Mouse (Mus musculus) T-helper 2 cell (primary cell): ENCODE results near the gene Fastkd5.
"Not testable (repeated sequence)": the region's sequence is repeated elsewhere in the genome, so short reads cannot be mapped to it uniquely, and the experiment has no call there.

ENCODE experiments used
- in situ Hi-C: fragments of 300-600 bp; cut with MboI, MseI; formaldehyde crosslinking; loops from one replicate; pipeline ENCODE4 v1.15.1; 2025; ENCODE audit warnings: high pct_unique_total_duplicates

Fastkd5 gene

GRCm38 (mm10) chr2:130629839-130630203 lies at the start of gene Fastkd5, which contains the start of gene Ubox5:
Fastkd5 (minus strand) TSS chr2:130630027.
Ubox5 (minus strand) TSS chr2:130630038.
- in situ Hi-C loops = no loop called here

GRCm38 (mm10) chr2:130679154-130679553 lies 49.3 kb upstream of the Fastkd5 start:
- in situ Hi-C loops = loop anchor here (5.0 kb wide), 1 partner anchor 53 kb away; no protein-coding TSS in a partner anchor

GRCm38 (mm10) chr2:130677211-130677610 lies 47.4 kb upstream of the Fastkd5 start:
- in situ Hi-C loops = loop anchor here (5.0 kb wide), 1 partner anchor 55 kb away; no protein-coding TSS in a partner anchor

- in situ Hi-C loops = no loop called here
These were observed 37.7 kb upstream of the Fastkd5 start, which contains the start of gene Itpa for GRCm38 (mm10) chr2:130667559-130667958. Itpa (plus strand) TSS chr2:130667610.

- in situ Hi-C loops = no loop called here
These were observed 34.4 kb upstream of the Fastkd5 start, which contains the start of gene Ddrgk1 for GRCm38 (mm10) chr2:130664102-130664701. Ddrgk1 (minus strand) TSS chr2:130664659.

- in situ Hi-C loops = no loop called here
These were observed 33.5 kb upstream of the Fastkd5 start for GRCm38 (mm10) chr2:130663342-130663741.

- in situ Hi-C loops = no loop called here
These were observed 28.7 kb upstream of the Fastkd5 start for GRCm38 (mm10) chr2:130658530-130658929.

- in situ Hi-C loops = no loop called here
These were observed 27.7 kb upstream of the Fastkd5 start for GRCm38 (mm10) chr2:130657541-130657940.

- in situ Hi-C loops = no loop called here
These were observed 26.7 kb upstream of the Fastkd5 start for GRCm38 (mm10) chr2:130656536-130656935.

GRCm38 (mm10) chr2:130655660-130656339 lies 26.0 kb upstream of the Fastkd5 start:
- in situ Hi-C loops = no loop called here

- in situ Hi-C loops = no loop called here
These were observed 23.9 kb upstream of the Fastkd5 start for GRCm38 (mm10) chr2:130653760-130654159.

- in situ Hi-C loops = no loop called here
These were observed 23.5 kb upstream of the Fastkd5 start for GRCm38 (mm10) chr2:130653303-130653702.

- in situ Hi-C loops = not testable (repeated sequence)
These were observed 19.2 kb upstream of the Fastkd5 start for GRCm38 (mm10) chr2:130649028-130649427.

- in situ Hi-C loops = no loop called here
These were observed 15.4 kb upstream of the Fastkd5 start for GRCm38 (mm10) chr2:130645198-130645597.

GRCm38 (mm10) chr2:130642684-130643369 lies 13.0 kb upstream of the Fastkd5 start, which contains the start of gene Lzts3:
Lzts3 (minus strand) TSS chr2:130642803.
- in situ Hi-C loops = no loop called here

- in situ Hi-C loops = no loop called here
These were observed 12.4 kb upstream of the Fastkd5 start for GRCm38 (mm10) chr2:130642197-130642660.

- in situ Hi-C loops = no loop called here
These were observed 11.7 kb upstream of the Fastkd5 start for GRCm38 (mm10) chr2:130641351-130642025.

GRCm38 (mm10) chr2:130639276-130639675 lies 9.4 kb upstream of the Fastkd5 start:
- in situ Hi-C loops = no loop called here

GRCm38 (mm10) chr2:130638101-130638611 lies 8.3 kb upstream of the Fastkd5 start:
- in situ Hi-C loops = no loop called here

GRCm38 (mm10) chr2:130635847-130636246 lies 6.0 kb upstream of the Fastkd5 start:
- in situ Hi-C loops = no loop called here

GRCm38 (mm10) chr2:130634739-130635411 lies 5.0 kb upstream of the Fastkd5 start:
- in situ Hi-C loops = no loop called here
